Mouse (Mus musculus) liver, adult 2 months (tissue): ENCODE data around the gene Sec31a. TPM values are rescaled to one million over a fixed set of nuclear protein-coding genes. Genes with fewer than 3 reads are reported as not detected.

Experiments used
- DNase-seq: peaks from one replicate; pipeline ENCODE4 v3.0.0-alpha.2; 2011; ENCODE audit warnings: low read depth, low spot score; ENCODE audit errors: extremely low read depth
- H3K27ac ChIP-seq: fragments of 200-500 bp; replicated peaks from 2 replicates; pipeline ENCODE4 v1.5.1; 2012; ENCODE audit warnings: low read depth, mild to moderate bottlenecking, control low read depth, inconsistent platforms, low read length; ENCODE audit not compliant: insufficient read depth
- H3K27me3 ChIP-seq: fragments of 200-500 bp; 2 replicates; pipeline ENCODE4 v1.6.1; 2012; ENCODE audit warnings: mild to moderate bottlenecking, moderate library complexity, low read length, inconsistent platforms; ENCODE audit not compliant: control insufficient read depth, insufficient read depth
- H3K36me3 ChIP-seq: fragments of 200-500 bp; 2 replicates; pipeline ENCODE4 v1.6.1; 2012; ENCODE audit warnings: low read length, inconsistent platforms; ENCODE audit not compliant: control insufficient read depth, insufficient read depth
- H3K4me1 ChIP-seq: fragments of 200-500 bp; 2 replicates; pipeline ENCODE4 v1.6.1; 2011; ENCODE audit warnings: low read length; ENCODE audit not compliant: control insufficient read depth, insufficient read depth
- H3K4me3 ChIP-seq: fragments of 200-500 bp; 2 replicates; pipeline ENCODE4 v1.5.1; 2011; ENCODE audit warnings: low read depth, mild to moderate bottlenecking, control low read depth, low read length, moderate library complexity; ENCODE audit not compliant: insufficient read depth
- H3K79me2 ChIP-seq: fragments of 200-500 bp; 2 replicates; pipeline ENCODE4 v1.6.1; 2012; ENCODE audit warnings: inconsistent platforms, mild to moderate bottlenecking, low read length, moderate library complexity; ENCODE audit not compliant: control insufficient read depth, insufficient read depth
- H3K9ac ChIP-seq: fragments of 200-500 bp; 2 replicates; pipeline ENCODE4 v1.6.1; 2012; ENCODE audit warnings: low read depth, mild to moderate bottlenecking, control low read depth, inconsistent platforms, low read length
- CTCF ChIP-seq: fragments of 200-500 bp; IDR thresholded peaks from 2 replicates; pipeline ENCODE4 v1.5.1; 2011; ENCODE audit warnings: low read depth, low read length, control low read depth
- POLR2A ChIP-seq: fragments of 200-500 bp; IDR thresholded peaks from 2 replicates; pipeline ENCODE4 v1.6.1; 2011; ENCODE audit warnings: low read length, control low read depth; ENCODE audit not compliant: insufficient read depth; ENCODE audit errors: extremely low read depth
- WGBS: fragments of 180-500 bp; shearing (Covaris S2); methylation state at CpG from one replicate; pipeline ENCODE4 v1.1.7; 2018; 5-methylcytosine and 5-hydroxymethylcytosine counted together
- polyA plus RNA-seq: library from polyadenylated mRNA; depleted of rRNA; stranded (reverse); fragments of >200 nt; gene quantifications from 2 replicates; pipeline ENCODE4 v1.2.3, GENCODE M21; 2012
- total RNA-seq: library from RNA; depleted of rRNA; stranded (reverse); fragments of >200 nt; gene quantifications from 2 replicates; pipeline ENCODE4 v1.2.3, GENCODE M21; 2014

The Sec31a gene
- total and polyA plus RNA-seq, 2 experiments, result 76.1 to 188 TPM

DNA sequence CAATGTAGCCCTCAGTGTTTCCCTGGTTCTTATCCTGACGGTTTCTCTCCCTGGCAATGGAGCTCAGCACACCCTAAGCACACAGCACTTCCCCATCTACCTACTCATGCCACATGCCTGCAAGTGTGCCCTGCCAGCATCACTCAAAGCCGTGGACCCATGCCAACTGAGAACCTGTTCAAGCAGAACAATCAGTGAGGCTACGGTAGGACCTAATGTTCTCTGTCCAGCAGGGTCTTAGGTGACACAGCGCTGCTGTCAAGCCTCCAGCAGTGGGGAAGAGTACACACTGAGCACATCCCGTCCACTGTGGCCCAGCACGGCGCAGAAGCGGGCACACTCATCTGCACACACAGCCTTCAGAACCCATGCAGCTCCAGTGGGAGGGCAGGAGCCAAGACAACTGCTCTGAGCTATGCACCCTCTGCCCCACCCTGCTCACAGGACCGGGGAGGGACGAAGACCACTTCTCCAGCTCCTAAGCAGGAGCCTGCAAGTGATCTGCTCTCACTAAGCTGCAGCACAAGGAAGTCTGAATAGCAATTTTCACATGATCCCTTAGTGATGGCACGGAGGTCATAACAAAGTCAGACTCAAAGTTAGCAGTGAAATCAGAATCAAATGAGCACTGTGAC lies 46.1 kb downstream of the Sec31a start:
- Histone ChIP-seq H3K4me3 (no peak overlapping the region), H3K27ac (peak overlapping the region; percentile 0; the same call in 1 of the 2 replicates), H3K27me3 (no peaks in the 10 kb centered on the region), H3K9ac (no peak overlapping the region; the same call in 1 of the 2 replicates), H3K36me3 (peaks cover 49% of the 10 kb centered on the region), H3K4me1 (peaks cover 22% of the 10 kb centered on the region), H3K79me2 (no peaks in the 10 kb centered on the region)
- WGBS, result 38% methylated on average over 11 of the region's 11 CpGs
- peak; percentile 87 for DNase-seq
- TF ChIP-seq CTCF (no peak), POLR2A (no peak)

DNA sequence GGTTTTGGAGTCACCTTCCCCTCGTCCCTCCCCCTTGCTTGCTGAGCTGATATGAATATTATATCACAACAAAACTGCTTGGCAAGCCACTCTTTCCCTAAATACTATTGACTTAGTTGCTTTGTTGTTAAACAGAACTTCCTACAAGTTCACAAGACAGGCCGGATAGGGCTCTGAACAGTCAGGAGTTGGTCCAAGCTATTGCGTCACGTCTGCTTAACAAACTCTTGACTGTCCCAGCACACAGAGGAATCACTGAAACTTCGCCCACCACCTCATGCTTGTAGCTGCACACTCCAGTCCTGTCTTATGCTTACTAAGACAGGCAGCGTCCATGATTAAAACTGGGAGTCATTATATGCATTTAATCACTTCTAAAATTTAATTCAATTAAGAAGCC lies 46.9 kb downstream of the Sec31a start:
- WGBS, result 27% methylated on average over 6 of the region's 6 CpGs
- Histone ChIP-seq H3K4me3 (no peak overlapping the region), H3K9ac (peak overlapping the region; percentile 35), H3K27ac (peak overlapping the region; percentile 79), H3K36me3 (peaks cover 50% of the 10 kb centered on the region), H3K27me3 (no peaks in the 10 kb centered on the region), H3K4me1 (peaks cover 22% of the 10 kb centered on the region), H3K79me2 (no peaks in the 10 kb centered on the region)
- peak; percentile 91 for DNase-seq
- TF ChIP-seq CTCF (no peak), POLR2A (no peak)

DNA sequence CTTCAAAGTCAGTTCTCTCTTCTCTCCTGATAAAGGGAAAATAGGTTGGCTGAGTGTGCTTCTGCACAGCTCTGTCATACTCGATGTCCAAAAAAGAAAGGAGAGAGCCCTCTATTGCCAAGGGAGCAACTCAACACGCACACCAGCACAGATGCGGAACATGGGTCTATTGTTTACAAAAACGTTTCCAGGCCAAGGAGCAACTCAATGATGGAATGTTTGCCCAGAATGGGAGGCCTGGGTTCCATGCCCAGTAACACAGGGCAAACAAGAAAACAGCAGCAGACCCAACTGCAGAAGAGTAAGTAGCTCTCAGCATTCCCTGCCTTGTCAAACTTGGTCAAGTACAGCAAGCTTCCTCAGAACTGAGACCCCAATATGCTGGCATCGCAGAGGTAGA lies 47.5 kb downstream of the Sec31a start:
- TF ChIP-seq CTCF (no peak), POLR2A (no peak)
- H3K79me2 ChIP-seq, result no peaks in the 10 kb centered on the region
- 28% methylated on average over 5 of the region's 5 CpGs for WGBS
- peaks cover 51% of the 10 kb centered on the region for H3K36me3 ChIP-seq
- DNase-seq, result peak; percentile 92
- peak overlapping the region; percentile 35 for H3K9ac ChIP-seq
- no peaks in the 10 kb centered on the region for H3K27me3 ChIP-seq
- H3K4me3 ChIP-seq, result no peak overlapping the region
- H3K27ac ChIP-seq, result peak overlapping the region; percentile 79
- peaks cover 22% of the 10 kb centered on the region for H3K4me1 ChIP-seq

DNA sequence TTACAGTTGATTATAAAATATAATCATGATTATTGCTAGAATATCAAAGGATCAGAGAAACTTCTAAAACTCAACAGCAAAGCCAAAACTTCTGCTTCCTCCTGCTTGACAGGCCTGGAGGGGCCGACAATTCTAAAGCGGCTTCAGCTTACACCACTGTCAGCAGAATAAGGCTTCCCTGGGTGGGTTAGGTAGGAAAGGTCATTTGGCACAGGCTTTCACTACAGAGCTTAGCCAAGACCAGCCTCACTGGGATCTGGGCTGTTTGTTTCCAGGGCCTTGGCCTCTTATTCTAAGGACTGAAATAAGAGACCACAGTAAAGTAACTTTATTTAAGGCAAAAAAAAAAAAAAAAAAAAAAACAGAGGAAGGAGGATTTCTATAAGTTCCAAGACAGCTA lies 49.0 kb downstream of the Sec31a start:
- Histone ChIP-seq H3K79me2 (no peaks in the 10 kb centered on the region), H3K4me3 (no peak overlapping the region), H3K9ac (no peak overlapping the region), H3K27me3 (no peaks in the 10 kb centered on the region), H3K4me1 (peaks cover 22% of the 10 kb centered on the region), H3K36me3 (peaks cover 55% of the 10 kb centered on the region), H3K27ac (no peak overlapping the region)
- TF ChIP-seq POLR2A (no peak), CTCF (no peak)
- WGBS, result 26% methylated on average over 2 of the region's 2 CpGs
- DNase-seq, result peak; percentile 45

DNA sequence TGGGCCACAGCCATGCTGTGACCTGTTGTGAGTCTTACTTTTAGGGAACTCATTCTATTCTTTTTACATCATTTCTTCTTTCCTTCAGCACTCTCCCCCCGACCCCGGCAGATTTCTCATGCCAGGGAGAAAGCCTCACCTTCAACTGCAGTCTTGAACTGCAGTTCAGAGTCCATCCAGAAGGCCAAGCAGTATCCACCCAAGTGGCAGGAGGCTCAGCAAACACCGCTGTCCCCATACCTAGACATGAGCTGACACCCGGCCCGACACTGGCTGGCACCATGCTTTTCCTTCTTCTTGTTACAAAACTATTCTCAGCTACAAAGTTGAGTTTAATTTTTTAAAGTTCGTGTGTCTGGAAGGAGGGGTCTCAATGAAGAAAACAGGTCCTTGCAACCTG lies 55.7 kb downstream of the Sec31a start:
- Histone ChIP-seq H3K36me3 (peaks cover 39% of the 10 kb centered on the region), H3K9ac (no peak overlapping the region), H3K79me2 (no peaks in the 10 kb centered on the region), H3K27me3 (no peaks in the 10 kb centered on the region), H3K27ac (no peak overlapping the region), H3K4me1 (no peaks in the 10 kb centered on the region), H3K4me3 (no peak overlapping the region)
- no peak for DNase-seq
- no peak for TF ChIP-seq POLR2A
- TF ChIP-seq CTCF, result no peak
- 87% methylated on average over 6 of the region's 6 CpGs for WGBS

DNA sequence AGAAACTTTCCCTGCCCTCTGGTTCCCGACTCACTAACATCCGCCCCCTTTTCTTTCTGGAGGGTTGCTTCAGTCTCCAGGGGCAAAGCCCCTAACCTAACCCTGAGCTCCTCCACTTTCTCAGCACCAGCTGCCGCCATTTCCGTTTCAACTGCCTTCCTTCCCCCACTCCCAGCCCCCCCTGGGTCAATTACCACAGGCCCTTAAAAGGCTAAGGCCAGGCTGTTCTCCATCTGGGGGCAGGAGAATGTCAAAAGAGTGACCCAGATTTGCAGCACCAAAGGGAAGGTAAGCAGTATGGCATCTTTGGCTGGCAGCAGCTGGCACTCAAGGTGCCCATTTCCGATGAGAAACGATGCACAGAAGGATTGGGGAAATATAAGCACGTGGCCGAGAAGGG lies 57.7 kb downstream of the Sec31a start:
- H3K4me3 ChIP-seq, result no peak overlapping the region
- WGBS, result 59% methylated on average over 8 of the region's 8 CpGs
- no peak for TF ChIP-seq CTCF
- TF ChIP-seq POLR2A, result no peak
- H3K9ac ChIP-seq, result no peak overlapping the region
- no peak overlapping the region for H3K27ac ChIP-seq
- no peaks in the 10 kb centered on the region for H3K27me3 ChIP-seq
- no peaks in the 10 kb centered on the region for H3K4me1 ChIP-seq
- no peaks in the 10 kb centered on the region for H3K79me2 ChIP-seq
- no peak for DNase-seq
- peaks cover 20% of the 10 kb centered on the region for H3K36me3 ChIP-seq
